Mouse (Mus musculus): ENCODE measurements at regions not wholly inside any gene's neighbourhood (a gene's known extent, or its start where the extent isn't known, plus 50 kb on each side); places are given as distances from the start of the nearest gene placed in this dataset.
A peak's percentile ranks its signal among the peaks of the same experiment; 100 is the strongest.

- TF ChIP-seq EP300 (IDR thresholded peaks at IDR 0.05; ENCODE audit: low read depth) (no peak), CTCF (IDR thresholded peaks at IDR 0.05; ENCODE audit: low read depth) (peak; percentile 89; the same call in 1 of the 2 replicates)
Measured at GRCm38 (mm10) chr13:73160289-73160688, 100.0 kb upstream of the Irx4 start.
